Mouse (Mus musculus) CH12.LX (cell line): ENCODE measurements at regions not wholly inside any gene's neighbourhood (a gene's known extent, or its start where the extent isn't known, plus 50 kb on each side); places are given as distances from the start of the nearest gene placed in this dataset.

Source experiments
- CTCF ChIP-seq, 2 experiments: IDR thresholded peaks in 1 of 2; conservative IDR thresholded peaks in 1 of 2; 2 replicates each; pipeline ENCODE4 v1.5.1; 2011 to 2012; ENCODE audit warnings: low read depth in 2 of 2, low read length in 2 of 2, improper control_type of control experiment in 1 of 2, inconsistent platforms in 1 of 2, mild to moderate bottlenecking in 1 of 2, moderate library complexity in 1 of 2
- HCFC1 ChIP-seq: IDR thresholded peaks from 2 replicates; pipeline ENCODE4 v1.6.1; 2012; ENCODE audit warnings: low read depth, mild to moderate bottlenecking, inconsistent platforms, low read length, improper control_type of control experiment
- POLR2A ChIP-seq: IDR thresholded peaks from 2 replicates; pipeline ENCODE4 v1.6.1; 2011; ENCODE audit warnings: low read depth, mild to moderate bottlenecking, improper control_type of control experiment, low read length
- ZC3H11A ChIP-seq: IDR thresholded peaks from 2 replicates; pipeline ENCODE4 v1.6.1; 2012; ENCODE audit warnings: low read depth, mild to moderate bottlenecking, inconsistent platforms, low read length, improper control_type of control experiment

GRCm38 (mm10) chr8:53997461-53997860 lies 79.9 kb upstream of the Vegfc start:
- TF ChIP-seq CTCF (conservative IDR thresholded peaks at IDR 0.05 in 1 of 2, IDR thresholded peaks at IDR 0.05 in 1 of 2; ENCODE audit: low read depth in 2 of 2, low read length in 2 of 2) (no peak), ZC3H11A (no peak), HCFC1 (no peak), POLR2A (no peak)
